Mouse (Mus musculus): Measurements from ENCODE around the gene Oas1f.
"Not testable (repeated sequence)": the region's sequence is repeated elsewhere in the genome, so short reads cannot be mapped to it uniquely, and the experiment has no call there.

- TF ChIP-seq EP300, CTCF (IDR thresholded peaks at IDR 0.05; ENCODE audit: low read depth): not testable (repeated sequence)
Measured at GRCm38 (mm10) chr5:120888294-120888815, 41.2 kb downstream of the Oas1f start.

Data from liver, postnatal 0 days (tissue).